Mouse (Mus musculus): ENCODE measurements around the gene Cd22. TPM values are rescaled to one million over a fixed set of nuclear protein-coding genes. Genes with fewer than 3 reads are reported as not detected.

The Cd22 gene
- polyA plus RNA-seq, 1 experiment, result 0.40 TPM

DNA sequence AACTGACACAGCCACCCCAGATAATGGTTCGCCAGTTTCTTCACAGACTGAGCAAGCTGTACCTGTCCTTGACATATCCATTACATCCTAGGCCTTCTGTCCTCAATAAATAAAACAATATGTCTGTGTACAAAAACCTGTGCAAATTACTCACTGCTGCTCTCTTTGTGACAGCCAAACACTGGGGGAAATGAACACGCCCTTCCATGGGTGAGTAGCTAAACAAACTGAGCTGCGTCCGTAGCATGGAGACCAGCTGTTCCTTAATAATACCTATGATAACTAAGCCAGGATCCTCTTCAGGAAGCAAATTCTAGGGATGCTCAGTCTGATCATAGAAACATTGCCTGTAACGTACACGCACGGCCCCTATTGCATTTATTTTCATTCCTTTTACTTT is 8.6 kb upstream of the Cd22 start:
- no peak overlapping the region for H3K27ac ChIP-seq (replicated peaks; ENCODE audit: low read depth, low read length)
- no peaks in the 10 kb centered on the region for H3K4me1 ChIP-seq (ENCODE audit: control insufficient read depth, insufficient read depth, insufficient read length, low read length)
- no peak overlapping the region for H3K4me3 ChIP-seq (ENCODE audit: insufficient read depth, low read depth, low read length)

DNA sequence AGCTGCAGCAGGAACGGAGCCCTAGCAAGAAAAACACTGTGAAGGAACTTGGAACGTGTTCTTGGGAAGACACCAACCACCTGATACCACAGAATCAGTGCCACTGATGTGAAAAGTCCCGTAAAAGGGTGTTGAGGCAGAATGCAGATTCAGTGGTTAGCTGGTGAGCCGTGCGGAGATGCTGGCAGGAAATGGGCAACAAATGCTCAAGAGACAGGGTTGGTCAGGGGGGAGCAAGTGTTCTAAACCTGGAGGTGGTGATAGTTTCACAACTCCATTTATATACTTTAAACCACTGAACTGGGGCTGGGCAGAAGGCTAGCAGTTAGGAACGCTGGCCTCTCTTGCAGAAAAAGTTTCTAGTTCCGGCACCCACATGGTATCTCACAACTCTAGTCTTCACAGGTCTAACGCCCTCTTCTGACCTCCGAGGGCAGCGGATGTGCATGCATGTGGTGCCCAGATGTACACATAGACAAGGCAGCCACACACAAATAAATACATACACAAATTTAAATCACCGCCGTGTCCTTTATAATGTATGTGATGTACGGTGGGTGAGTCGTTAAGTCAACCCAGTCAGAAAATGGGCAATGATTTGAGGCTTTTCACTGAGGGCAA is 7.5 kb upstream of the Cd22 start:
- Histone ChIP-seq H3K4me1 (ENCODE audit: control insufficient read depth, insufficient read depth, insufficient read length, low read length) (no peaks in the 10 kb centered on the region), H3K4me3 (ENCODE audit: insufficient read depth, low read depth, low read length) (no peak overlapping the region)

DNA sequence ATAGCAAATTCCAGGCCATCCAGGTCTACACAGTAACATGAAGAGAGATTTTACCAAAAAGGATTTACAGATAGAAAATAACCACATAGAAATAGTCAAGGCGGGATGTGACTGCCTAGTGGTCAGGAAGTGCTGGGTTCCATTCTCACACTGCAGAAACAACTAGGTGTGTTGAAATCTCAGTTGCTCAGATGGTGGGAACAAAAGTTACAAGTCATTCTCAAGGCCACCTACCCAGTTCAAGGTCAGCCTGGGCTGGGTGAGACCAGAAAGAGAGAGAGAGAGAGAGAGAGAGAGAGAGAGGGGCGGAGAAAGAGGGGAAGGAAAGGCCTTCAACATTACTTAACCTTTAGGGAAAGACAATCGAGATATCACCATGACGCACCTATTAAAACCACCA is 6.7 kb upstream of the Cd22 start:
- Histone ChIP-seq H3K4me1 (ENCODE audit: control insufficient read depth, insufficient read depth, insufficient read length, low read length) (no peaks in the 10 kb centered on the region), H3K27ac (replicated peaks; ENCODE audit: low read depth, low read length) (no peak overlapping the region), H3K4me3 (ENCODE audit: insufficient read depth, low read depth, low read length) (no peak overlapping the region)

More for the DNA sequence above, 7.5 kb upstream of the Cd22 start:
- no peak overlapping the region for H3K27ac ChIP-seq (replicated peaks; ENCODE audit: low read depth, low read length)

DNA sequence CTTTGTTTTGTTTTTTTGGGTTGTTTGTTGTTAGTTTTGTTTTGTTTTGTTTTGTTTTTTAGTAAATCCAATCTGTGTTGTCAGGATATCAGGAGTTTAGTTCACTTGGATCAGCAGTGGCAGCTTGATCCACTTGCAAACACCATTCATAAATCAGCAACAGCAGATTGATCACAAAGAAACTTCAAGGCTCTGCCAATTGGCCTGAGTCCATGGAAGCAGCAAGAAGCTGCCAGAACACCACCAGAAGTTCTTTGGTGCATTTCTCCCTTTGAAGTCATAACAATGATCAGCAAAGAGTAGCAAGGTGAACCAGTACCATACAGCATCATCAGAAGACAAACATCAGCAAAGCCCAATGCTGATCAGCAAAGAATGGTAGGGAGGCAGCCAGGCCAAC is 3.9 kb upstream of the Cd22 start:
- H3K4me3 ChIP-seq (ENCODE audit: insufficient read depth, low read depth, low read length), result no peak overlapping the region
- no peak overlapping the region for H3K27ac ChIP-seq (replicated peaks; ENCODE audit: low read depth, low read length)
- H3K4me1 ChIP-seq (ENCODE audit: control insufficient read depth, insufficient read depth, insufficient read length, low read length), result no peaks in the 10 kb centered on the region

DNA sequence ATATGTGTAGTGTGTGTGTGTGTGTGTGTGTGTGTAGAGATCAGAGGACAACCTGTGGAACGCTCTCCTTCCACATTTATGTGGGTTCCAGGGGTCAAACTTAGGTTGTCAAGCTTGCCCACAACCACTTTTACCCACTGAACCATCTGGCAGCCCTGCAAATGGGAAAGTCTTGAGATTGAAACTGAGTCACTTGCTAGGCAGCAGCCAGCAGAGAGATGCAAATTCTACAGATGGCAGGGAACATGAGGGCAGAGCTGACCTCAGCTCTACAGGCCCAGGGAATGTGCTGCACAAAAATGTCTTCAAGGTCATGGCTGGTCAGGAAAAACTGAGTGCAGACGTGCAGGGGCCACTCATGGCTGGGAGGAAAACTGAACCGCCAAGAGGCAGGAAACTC is 1.2 kb upstream of the Cd22 start:
- no peaks in the 10 kb centered on the region for H3K4me1 ChIP-seq (ENCODE audit: control insufficient read depth, insufficient read depth, insufficient read length, low read length)
- no peak overlapping the region for H3K27ac ChIP-seq (replicated peaks; ENCODE audit: low read depth, low read length)
- H3K4me3 ChIP-seq (ENCODE audit: insufficient read depth, low read depth, low read length), result no peak overlapping the region

DNA sequence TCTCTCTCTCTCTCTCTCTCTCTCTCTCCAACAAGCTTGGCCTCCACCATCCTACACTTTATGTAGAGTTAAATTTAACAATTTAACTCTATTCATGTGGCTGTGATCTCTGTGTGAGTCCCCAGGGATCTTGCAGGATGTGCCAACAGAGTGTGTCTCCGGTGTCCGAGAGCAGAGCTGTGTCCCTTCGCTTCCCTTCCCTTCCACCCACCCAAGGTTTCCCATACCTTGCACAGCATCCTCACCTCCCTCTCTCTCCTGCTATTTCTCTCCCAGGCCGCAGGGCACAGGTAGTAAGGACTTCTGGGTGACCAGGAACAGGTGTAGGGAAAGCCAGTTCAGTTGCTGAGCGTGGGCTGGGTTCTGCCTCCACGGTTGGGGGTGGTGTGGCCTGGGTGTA is 1.2 kb downstream of the Cd22 start:
- no peaks in the 10 kb centered on the region for H3K4me1 ChIP-seq (ENCODE audit: control insufficient read depth, insufficient read depth, insufficient read length, low read length)
- no peak overlapping the region for H3K4me3 ChIP-seq (ENCODE audit: insufficient read depth, low read depth, low read length)

DNA sequence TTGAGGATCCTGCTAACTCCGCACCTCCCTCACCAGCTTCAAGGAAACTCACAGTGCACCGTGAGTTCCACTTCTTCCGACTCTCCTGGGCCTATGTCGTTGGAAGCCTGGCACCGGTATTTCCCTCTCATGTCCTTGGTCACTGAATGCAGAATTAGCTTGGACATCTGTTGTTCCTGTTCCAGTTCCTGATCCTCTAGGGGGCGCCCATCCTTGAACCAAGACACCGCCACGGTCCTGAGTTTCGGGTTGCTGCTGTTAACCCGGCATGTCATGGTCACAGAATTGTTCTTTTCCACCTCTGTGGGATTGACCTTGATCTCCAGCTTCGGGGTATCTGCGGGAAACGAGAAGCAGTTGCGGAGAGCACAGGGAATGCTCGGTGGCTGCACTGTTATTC is 7.1 kb downstream of the Cd22 start:
- no peak overlapping the region for H3K4me3 ChIP-seq (ENCODE audit: insufficient read depth, low read depth, low read length)
- H3K4me1 ChIP-seq (ENCODE audit: control insufficient read depth, insufficient read depth, insufficient read length, low read length), result no peaks in the 10 kb centered on the region
- H3K27ac ChIP-seq (replicated peaks; ENCODE audit: low read depth, low read length), result no peak overlapping the region

More for the DNA sequence above, 1.2 kb downstream of the Cd22 start:
- H3K27ac ChIP-seq (replicated peaks; ENCODE audit: low read depth, low read length), result no peak overlapping the region

DNA sequence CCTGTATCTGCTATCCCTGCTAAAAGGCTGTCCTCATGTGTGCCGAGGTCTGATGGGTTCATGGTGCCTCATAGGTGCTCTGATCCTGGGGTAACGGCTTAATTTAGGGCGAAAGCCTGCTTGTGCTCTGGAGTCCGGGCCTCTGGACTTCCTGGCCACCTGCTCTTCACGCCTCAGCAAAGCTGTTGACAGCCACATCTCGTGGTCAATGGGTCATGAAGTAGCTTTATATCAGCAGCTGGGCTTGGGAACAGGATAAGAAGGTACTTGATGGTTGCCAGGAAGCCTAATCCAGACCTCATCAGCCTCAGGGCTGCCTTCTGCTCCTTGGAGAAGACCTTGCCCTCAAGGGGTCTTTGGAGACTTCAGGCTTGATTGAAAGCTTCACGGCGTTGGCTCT is 16.8 kb downstream of the Cd22 start:
- no peak overlapping the region for H3K4me3 ChIP-seq (ENCODE audit: insufficient read depth, low read depth, low read length)
- no peaks in the 10 kb centered on the region; the same call in 1 of the 2 replicates for H3K4me1 ChIP-seq (ENCODE audit: control insufficient read depth, insufficient read depth, insufficient read length, low read length)
- no peak overlapping the region for H3K27ac ChIP-seq (replicated peaks; ENCODE audit: low read depth, low read length)

DNA sequence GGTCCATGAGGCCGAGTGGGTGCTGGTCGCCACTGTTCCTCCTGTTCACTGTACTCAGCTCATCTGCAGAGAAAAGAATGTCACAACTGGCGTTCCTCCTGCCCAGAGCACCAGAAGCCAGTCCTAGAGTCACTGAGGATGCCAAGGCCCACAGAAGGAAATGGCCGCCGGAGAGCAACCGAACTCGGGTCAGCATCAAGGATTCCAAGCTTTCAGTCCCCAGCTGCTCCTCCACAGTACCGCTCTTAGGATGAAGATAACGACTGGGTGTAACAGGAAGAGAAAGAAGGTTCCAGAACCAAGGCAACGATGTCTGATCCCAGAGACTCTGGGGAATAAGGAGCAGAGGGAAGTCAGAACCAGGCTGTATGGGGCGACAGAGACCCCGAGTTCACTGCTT is 18.7 kb downstream of the Cd22 start, which contains the start of gene Ffar1:
Gene Ffar1, minus strand, starts transcription at position 101 of the 400 bp plus-strand sequence.
- no peak within 1 kb of the TSS for H3K27ac ChIP-seq (replicated peaks; ENCODE audit: low read depth, low read length)
- H3K4me1 ChIP-seq (ENCODE audit: control insufficient read depth, insufficient read depth, insufficient read length, low read length), result no peaks in the 10 kb centered on the region; the same call in 1 of the 2 replicates
- no peak within 1 kb of the TSS for H3K4me3 ChIP-seq (ENCODE audit: insufficient read depth, low read depth, low read length)

DNA sequence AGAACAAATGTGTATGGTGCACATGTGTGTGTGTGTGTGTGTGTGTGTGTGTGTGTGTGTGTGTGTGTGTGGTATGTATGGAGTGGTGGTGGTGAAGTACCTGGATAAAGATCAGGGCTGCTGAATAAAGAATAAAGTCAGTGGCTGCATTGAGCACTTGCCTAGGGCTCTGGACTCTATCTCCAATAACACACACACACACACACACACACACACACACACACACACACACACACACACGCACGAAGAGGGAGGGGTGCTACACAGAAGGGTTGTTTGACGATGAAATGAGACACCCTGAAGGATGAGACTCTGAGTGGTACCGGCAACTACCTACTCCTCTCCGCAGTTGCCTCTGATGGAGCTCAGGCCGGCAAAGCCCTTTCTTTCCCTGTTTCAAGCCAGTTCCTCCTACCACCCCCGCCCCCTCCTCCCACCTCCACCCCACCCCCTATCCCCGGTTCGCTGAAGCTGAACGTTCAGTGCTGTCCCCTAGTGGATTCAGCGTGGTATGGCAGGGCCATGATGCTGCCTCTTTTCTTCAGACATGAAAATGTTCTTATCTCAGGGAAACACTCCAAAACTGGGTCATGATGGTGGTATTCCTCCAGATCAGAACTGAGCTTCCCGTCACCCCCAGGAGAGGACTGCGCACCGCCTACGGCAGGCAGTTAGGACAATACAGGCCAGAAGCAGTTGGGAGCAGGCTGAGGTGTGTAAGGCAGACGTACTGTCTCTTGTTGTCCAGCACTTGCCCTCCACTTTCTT is 20.3 kb downstream of the Cd22 start:
- no peaks in the 10 kb centered on the region; the same call in 1 of the 2 replicates for H3K4me1 ChIP-seq (ENCODE audit: control insufficient read depth, insufficient read depth, insufficient read length, low read length)
- H3K4me3 ChIP-seq (ENCODE audit: insufficient read depth, low read depth, low read length), result no peak overlapping the region
- no peak overlapping the region for H3K27ac ChIP-seq (replicated peaks; ENCODE audit: low read depth, low read length)

DNA sequence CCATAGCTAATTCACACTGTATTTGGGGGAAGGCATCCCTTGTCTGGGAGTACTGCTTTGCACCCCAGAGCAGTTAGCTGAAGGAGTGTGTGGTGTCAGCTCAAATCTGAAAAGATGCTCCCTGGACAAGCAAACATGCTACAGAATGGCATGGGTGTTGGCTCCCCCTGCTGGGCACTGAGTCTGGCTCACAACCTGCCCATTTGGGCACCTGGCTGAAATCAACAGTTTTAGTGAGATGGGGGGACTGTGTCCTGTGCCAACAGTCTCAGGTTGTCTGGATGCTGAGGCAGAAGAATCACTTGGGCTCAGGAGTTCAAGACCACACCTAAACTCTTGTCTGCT is 20.9 kb downstream of the Cd22 start:
- Histone ChIP-seq H3K4me3 (ENCODE audit: insufficient read depth, low read depth, low read length) (no peak overlapping the region), H3K4me1 (ENCODE audit: control insufficient read depth, insufficient read depth, insufficient read length, low read length) (no peaks in the 10 kb centered on the region; the same call in 1 of the 2 replicates), H3K27ac (replicated peaks; ENCODE audit: low read depth, low read length) (no peak overlapping the region)

DNA sequence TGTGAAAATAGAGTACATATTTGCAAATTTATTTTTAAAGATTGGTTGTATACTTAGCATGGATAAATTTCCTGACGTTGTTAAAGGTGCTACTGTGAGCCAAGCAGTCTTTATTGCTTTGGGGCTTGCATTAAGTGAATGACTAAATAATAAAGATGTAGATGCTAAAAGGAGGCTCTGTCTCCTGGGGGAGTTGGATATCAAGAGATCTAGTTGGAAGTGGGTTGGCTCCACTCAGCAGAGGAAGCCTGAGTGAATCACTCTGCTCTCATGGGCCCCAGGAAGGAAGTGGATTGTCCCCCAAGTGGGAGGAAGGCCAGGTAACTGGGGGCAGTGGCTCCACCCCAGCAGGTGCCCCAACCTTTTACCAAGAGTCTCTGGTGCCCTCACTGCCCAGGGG is 22.4 kb downstream of the Cd22 start:
- H3K27ac ChIP-seq (replicated peaks; ENCODE audit: low read depth, low read length), result no peak overlapping the region
- H3K4me1 ChIP-seq (ENCODE audit: control insufficient read depth, insufficient read depth, insufficient read length, low read length), result no peaks in the 10 kb centered on the region; the same call in 1 of the 2 replicates
- H3K4me3 ChIP-seq (ENCODE audit: insufficient read depth, low read depth, low read length), result no peak overlapping the region

DNA sequence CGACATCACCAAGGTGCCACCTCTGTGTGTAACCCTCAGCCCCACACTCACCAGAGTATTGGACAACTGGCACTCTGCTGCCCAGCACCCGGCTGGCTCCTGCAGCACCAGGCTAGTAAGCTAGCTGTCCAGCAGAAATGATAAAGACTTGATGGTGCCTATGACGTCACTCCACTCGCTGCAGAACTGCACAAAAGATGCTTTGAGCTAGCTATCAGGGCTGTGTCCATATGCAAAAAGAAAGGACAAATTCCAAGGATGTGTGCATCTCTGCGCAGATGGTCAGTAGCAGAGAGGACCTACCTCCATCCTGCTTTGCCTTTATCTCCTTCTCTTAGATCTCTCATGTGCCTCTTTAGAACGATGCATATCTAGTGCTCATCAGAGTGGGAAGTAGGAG is 24.1 kb downstream of the Cd22 start, which contains the start of gene Ffar3:
Gene Ffar3, minus strand, starts transcription at position 101 of the 400 bp plus-strand sequence.
- Histone ChIP-seq H3K27ac (replicated peaks; ENCODE audit: low read depth, low read length) (no peak within 1 kb of the TSS), H3K4me1 (ENCODE audit: control insufficient read depth, insufficient read depth, insufficient read length, low read length) (no peaks in the 10 kb centered on the region; the same call in 1 of the 2 replicates), H3K4me3 (ENCODE audit: insufficient read depth, low read depth, low read length) (no peak within 1 kb of the TSS)

DNA sequence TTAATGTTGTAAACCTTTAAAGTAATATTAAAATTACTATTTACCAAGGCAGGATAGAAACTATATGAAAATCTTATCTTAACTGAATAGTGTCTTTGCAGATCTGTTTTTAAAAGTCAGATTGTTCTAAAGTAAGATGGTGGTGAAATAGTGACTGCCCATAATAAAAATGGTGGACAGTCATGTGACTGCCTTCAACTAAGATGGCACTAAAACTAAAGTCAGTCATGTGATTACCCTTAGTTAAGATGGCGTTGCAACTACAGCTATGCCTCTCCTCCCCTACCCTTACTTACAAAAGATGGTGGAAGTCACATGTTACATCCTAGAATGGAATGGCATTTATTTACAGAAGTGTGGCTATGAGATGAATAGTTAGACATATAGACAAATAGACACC is 28.7 kb downstream of the Cd22 start:
- Histone ChIP-seq H3K4me1 (ENCODE audit: control insufficient read depth, insufficient read depth, insufficient read length, low read length) (no peaks in the 10 kb centered on the region), H3K4me3 (ENCODE audit: insufficient read depth, low read depth, low read length) (no peak overlapping the region), H3K27ac (replicated peaks; ENCODE audit: low read depth, low read length) (no peak overlapping the region)

DNA sequence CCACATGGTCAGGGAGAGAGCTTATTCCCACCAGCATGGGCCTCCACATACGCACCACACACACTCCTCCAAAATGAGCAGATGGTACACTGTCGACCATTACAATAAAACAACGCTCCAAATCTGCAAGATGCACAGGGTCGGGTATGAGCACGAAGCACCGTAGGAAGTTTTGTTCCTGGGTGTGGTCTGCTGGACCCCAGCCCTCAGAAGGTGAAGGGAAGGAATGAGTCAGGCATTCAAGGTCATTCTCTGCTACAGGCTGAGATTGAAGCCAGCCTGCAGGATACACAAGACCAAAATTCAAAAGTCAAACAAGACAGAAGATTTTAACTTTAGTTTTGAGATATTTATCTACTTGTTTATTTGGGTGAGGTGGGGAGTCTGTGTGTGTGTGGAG is 32.2 kb downstream of the Cd22 start:
- H3K4me1 ChIP-seq (ENCODE audit: control insufficient read depth, insufficient read depth, insufficient read length, low read length), result no peaks in the 10 kb centered on the region
- no peak overlapping the region for H3K27ac ChIP-seq (replicated peaks; ENCODE audit: low read depth, low read length)
- H3K4me3 ChIP-seq (ENCODE audit: insufficient read depth, low read depth, low read length), result no peak overlapping the region

DNA sequence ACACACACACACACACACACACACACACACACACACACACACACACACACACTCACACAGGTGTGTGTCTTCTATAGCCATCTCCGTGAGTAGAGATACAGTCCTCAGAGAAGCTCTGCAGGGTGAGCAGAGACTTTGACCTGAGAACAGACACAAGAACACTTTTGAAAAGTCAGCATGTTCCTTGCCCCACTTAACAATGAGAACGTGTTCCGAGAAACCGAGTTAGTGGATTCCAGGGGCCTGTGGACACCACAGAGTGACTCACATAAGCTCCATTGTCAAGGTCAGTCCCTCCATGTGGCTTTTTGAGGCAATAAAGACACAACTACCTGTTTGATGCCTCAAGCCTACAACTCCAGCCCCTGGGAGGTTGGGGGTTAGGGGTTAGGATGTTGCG is 32.8 kb downstream of the Cd22 start:
- no peaks in the 10 kb centered on the region for H3K4me1 ChIP-seq (ENCODE audit: control insufficient read depth, insufficient read depth, insufficient read length, low read length)
- H3K4me3 ChIP-seq (ENCODE audit: insufficient read depth, low read depth, low read length), result no peak overlapping the region
- no peak overlapping the region for H3K27ac ChIP-seq (replicated peaks; ENCODE audit: low read depth, low read length)
